Mouse (Mus musculus): ENCODE measurements at regions not wholly inside any gene's neighbourhood (a gene's known extent, or its start where the extent isn't known, plus 50 kb on each side); places are given as distances from the start of the nearest gene placed in this dataset.

DNA sequence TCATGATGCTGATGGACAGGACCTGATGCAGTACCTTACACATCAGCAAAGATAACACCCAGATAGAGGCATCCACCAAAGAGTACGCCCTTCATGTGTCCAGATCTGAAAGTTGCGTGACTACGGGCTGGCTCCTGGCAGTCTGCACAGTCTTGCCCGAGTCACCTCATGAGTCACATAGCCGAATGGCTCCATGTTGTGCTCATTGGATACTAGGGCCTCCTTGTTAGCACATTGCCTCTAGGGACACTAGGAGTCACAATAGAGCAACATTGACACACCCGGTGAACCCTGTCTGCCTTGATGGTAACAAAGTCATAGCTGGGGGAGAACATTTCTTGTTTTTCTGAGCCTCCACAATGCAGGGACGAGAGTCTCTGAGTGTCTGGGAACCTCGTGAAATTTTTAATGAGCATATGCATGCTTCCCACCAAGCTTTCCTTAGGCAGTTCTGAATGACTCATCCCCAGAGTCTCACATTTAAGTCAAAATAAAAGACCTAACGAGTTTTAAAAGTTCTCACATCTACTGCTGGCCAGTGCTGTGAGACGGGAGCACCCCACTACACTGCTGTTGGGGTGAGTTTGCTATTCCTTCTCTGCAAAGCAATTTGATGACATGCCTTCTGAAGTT, 297.5 kb downstream of the Insig2 start:
- Histone ChIP-seq H3K36me3 (ENCODE audit: control insufficient read depth, insufficient read depth, low read length) (no peaks in the 10 kb centered on the region), H3K9ac (replicated peaks; ENCODE audit: low read depth, low read length) (no peak overlapping the region), H3K4me1 (ENCODE audit: control insufficient read depth, insufficient read depth, low read length) (no peaks in the 10 kb centered on the region), H3K4me2 (ENCODE audit: low read depth, low read length) (no peak overlapping the region), H3K4me3 (ENCODE audit: low read depth, low read length) (no peak overlapping the region), H3K27me3 (ENCODE audit: control insufficient read depth, insufficient read depth, low read length) (no peaks in the 10 kb centered on the region), H3K9me3 (ENCODE audit: control insufficient read depth, low read length) (no peaks in the 10 kb centered on the region), H3K27ac (ENCODE audit: low read depth, low read length) (no peak overlapping the region)
- 88% methylated on average over 10 of the region's 10 CpGs for WGBS
- no peak for ATAC-seq (ENCODE audit: low read depth)

DNA sequence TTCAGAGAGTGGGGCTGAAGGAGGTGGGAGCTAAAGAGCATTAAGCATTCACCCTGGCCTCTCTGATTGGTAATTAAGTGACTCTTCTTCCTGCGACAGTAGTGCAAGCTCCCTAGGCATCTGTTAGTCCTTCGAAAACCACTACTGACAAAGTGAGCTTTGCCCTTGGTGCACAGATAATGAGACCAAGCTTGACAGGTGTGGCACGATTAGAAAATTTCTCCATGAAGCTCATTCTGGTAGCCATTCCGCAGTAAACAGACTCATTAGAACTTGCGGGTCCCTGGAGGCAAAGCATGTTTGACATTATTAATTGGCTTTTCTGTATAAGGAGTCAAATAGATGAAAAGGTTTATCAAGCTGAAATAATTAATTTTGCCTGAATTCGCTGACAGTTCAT, 285.8 kb downstream of the Insig2 start:
- no peaks in the 10 kb centered on the region for H3K9me3 ChIP-seq (ENCODE audit: control insufficient read depth, low read length)
- 56% methylated on average over 6 of the region's 6 CpGs for WGBS
- no peak for ATAC-seq (ENCODE audit: low read depth)
- H3K27me3 ChIP-seq (ENCODE audit: control insufficient read depth, insufficient read depth, low read length), result peaks cover 10% of the 10 kb centered on the region; the same call in 1 of the 2 replicates
- no peak overlapping the region for H3K27ac ChIP-seq (ENCODE audit: low read depth, low read length)
- 0 out of 2 replicates have a peak, but pooled peaks cover 5% of the 10 kb centered on the region for H3K4me1 ChIP-seq (ENCODE audit: control insufficient read depth, insufficient read depth, low read length)
- no peak overlapping the region for H3K9ac ChIP-seq (replicated peaks; ENCODE audit: low read depth, low read length)
- H3K36me3 ChIP-seq (ENCODE audit: control insufficient read depth, insufficient read depth, low read length), result no peaks in the 10 kb centered on the region
- H3K4me3 ChIP-seq (ENCODE audit: low read depth, low read length), result no peak overlapping the region
- H3K4me2 ChIP-seq (ENCODE audit: low read depth, low read length), result no peak overlapping the region

DNA sequence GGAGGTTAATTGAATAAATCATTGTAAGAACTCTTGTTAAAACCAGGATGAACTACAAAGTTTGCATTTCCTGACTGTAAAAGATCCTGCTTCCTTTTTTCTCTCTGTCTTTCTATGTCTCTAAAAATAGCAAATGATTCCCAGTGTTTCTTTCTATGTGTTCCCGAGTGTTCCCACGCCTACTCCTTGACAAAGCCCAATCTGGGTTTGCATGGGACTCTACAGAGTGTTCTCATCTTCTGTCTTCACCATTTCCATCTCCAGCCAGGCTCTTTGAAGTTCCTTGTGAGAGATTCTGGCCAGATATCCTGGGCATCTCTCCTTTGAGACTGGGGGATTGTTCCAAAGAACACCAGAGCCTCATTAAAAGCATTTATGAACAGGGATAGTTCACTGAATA, 285.0 kb downstream of the Insig2 start:
- WGBS, result 76% methylated on average over 2 of the region's 2 CpGs
- peaks cover 10% of the 10 kb centered on the region; the same call in 1 of the 2 replicates for H3K27me3 ChIP-seq (ENCODE audit: control insufficient read depth, insufficient read depth, low read length)
- no peak overlapping the region for H3K4me2 ChIP-seq (ENCODE audit: low read depth, low read length)
- no peak overlapping the region for H3K9ac ChIP-seq (replicated peaks; ENCODE audit: low read depth, low read length)
- H3K9me3 ChIP-seq (ENCODE audit: control insufficient read depth, low read length), result no peaks in the 10 kb centered on the region
- no peak overlapping the region for H3K4me3 ChIP-seq (ENCODE audit: low read depth, low read length)
- H3K27ac ChIP-seq (ENCODE audit: low read depth, low read length), result no peak overlapping the region
- H3K4me1 ChIP-seq (ENCODE audit: control insufficient read depth, insufficient read depth, low read length), result 0 out of 2 replicates have a peak, but pooled peaks cover 9% of the 10 kb centered on the region
- no peak for ATAC-seq (ENCODE audit: low read depth)
- H3K36me3 ChIP-seq (ENCODE audit: control insufficient read depth, insufficient read depth, low read length), result no peaks in the 10 kb centered on the region

DNA sequence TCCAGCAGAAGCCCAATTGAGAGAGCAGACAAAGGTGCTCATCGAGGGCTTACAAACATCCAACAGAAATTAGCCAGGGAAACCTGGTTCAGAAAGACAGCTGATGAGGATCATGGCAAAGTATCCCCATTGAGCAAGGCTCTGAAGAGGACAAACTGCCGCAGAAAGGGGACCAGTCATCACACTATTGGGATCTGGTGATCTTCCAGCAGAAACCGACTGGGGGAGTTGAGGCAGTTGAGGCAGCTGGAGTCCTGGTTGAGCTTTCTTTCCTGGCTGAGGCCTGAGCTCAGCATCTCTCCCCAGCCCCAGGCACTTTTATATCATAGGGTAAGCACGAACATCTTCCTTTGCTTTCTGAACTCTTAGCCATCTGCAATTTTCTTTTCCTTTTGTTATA, 282.7 kb downstream of the Insig2 start:
- Histone ChIP-seq H3K9ac (replicated peaks; ENCODE audit: low read depth, low read length) (no peak overlapping the region), H3K27me3 (ENCODE audit: control insufficient read depth, insufficient read depth, low read length) (peaks cover 10% of the 10 kb centered on the region; the same call in 1 of the 2 replicates), H3K9me3 (ENCODE audit: control insufficient read depth, low read length) (no peaks in the 10 kb centered on the region), H3K4me2 (ENCODE audit: low read depth, low read length) (no peak overlapping the region), H3K4me3 (ENCODE audit: low read depth, low read length) (no peak overlapping the region), H3K36me3 (ENCODE audit: control insufficient read depth, insufficient read depth, low read length) (no peaks in the 10 kb centered on the region), H3K4me1 (ENCODE audit: control insufficient read depth, insufficient read depth, low read length) (0 out of 2 replicates have a peak, but pooled peaks cover 9% of the 10 kb centered on the region), H3K27ac (ENCODE audit: low read depth, low read length) (no peak overlapping the region)
- 81% methylated on average over 4 of the region's 4 CpGs for WGBS
- no peak for ATAC-seq (ENCODE audit: low read depth)

DNA sequence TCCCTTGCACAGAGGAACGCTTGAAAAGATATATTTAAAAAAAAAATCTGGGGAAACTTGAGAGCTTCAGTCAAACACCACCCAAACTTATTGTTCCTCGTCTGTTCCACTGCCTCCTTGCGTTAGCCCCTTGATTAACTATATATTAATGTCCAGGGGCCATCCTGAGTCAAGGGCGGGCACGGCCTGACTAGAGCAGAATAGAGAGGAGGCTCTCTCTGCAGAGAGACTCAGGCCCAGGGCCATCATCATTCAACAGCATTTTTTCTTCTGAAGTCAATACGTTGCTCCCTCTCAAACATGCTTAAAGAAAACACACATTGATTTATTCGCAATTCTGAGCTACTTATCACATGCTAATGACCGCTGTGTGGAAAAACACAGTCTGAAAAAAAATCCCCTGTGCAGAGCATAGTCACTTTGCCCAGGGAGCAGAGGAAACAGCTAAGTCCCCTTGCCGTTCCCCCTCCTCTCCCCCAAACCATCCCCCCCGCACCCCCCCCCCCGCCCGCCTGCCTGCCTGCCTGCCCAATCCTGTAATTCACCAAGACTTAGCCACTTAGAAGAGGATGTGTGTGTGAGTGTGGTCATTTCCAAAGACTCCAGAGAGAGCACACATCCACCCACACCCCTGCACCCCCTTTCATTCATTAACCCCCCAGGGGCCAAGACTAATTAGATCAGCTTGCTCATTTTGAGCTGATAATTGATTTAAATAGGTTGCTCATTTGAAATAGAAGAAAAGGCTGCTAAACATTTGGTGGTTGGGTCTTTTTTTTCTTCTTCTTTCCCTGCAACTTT, 281.5 kb downstream of the Insig2 start:
- no peak overlapping the region for H3K27ac ChIP-seq (ENCODE audit: low read depth, low read length)
- H3K36me3 ChIP-seq (ENCODE audit: control insufficient read depth, insufficient read depth, low read length), result no peaks in the 10 kb centered on the region
- H3K9me3 ChIP-seq (ENCODE audit: control insufficient read depth, low read length), result no peaks in the 10 kb centered on the region
- WGBS, result 16% methylated on average over 11 of the region's 12 CpGs
- H3K4me2 ChIP-seq (ENCODE audit: low read depth, low read length), result no peak overlapping the region
- peaks cover 13% of the 10 kb centered on the region; the same call in 1 of the 2 replicates for H3K27me3 ChIP-seq (ENCODE audit: control insufficient read depth, insufficient read depth, low read length)
- peak; percentile 84 for ATAC-seq (ENCODE audit: low read depth)
- no peak overlapping the region for H3K9ac ChIP-seq (replicated peaks; ENCODE audit: low read depth, low read length)
- 0 out of 2 replicates have a peak, but pooled peaks cover 9% of the 10 kb centered on the region for H3K4me1 ChIP-seq (ENCODE audit: control insufficient read depth, insufficient read depth, low read length)
- no peak overlapping the region for H3K4me3 ChIP-seq (ENCODE audit: low read depth, low read length)

DNA sequence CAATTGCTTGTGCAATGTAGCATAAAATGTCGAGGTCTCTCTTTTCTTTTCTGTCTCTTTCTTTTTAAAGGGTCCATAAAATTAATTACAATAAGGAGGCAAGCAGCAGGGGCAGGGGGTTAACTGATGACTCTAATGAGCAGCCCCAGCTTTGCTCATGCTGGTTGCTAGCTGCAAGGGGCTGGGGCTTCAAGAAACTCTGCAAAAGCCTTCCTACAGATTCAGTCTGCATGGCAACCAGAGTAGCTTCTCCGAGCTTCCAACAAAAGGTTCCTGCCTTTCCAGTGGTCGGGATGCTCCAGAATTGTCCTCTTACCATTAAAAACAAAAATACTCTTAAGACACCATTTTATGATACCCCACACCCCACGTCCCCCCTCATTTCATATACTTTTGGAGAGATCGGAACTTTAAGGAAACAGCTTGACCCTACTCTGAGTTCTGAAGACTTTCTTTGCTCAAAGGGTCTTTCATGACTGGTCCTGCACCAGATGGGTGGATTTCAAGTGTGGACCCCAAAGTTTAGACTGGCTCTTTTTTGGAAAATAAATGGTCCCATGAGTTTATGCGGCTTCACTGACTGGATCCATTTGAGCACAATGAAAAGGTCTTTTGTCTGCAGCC, 280.8 kb downstream of the Insig2 start:
- 0 out of 2 replicates have a peak, but pooled peaks cover 9% of the 10 kb centered on the region for H3K4me1 ChIP-seq (ENCODE audit: control insufficient read depth, insufficient read depth, low read length)
- peak; percentile 82 for ATAC-seq (ENCODE audit: low read depth)
- H3K27ac ChIP-seq (ENCODE audit: low read depth, low read length), result no peak overlapping the region
- no peaks in the 10 kb centered on the region for H3K36me3 ChIP-seq (ENCODE audit: control insufficient read depth, insufficient read depth, low read length)
- peaks cover 13% of the 10 kb centered on the region; the same call in 1 of the 2 replicates for H3K27me3 ChIP-seq (ENCODE audit: control insufficient read depth, insufficient read depth, low read length)
- no peak overlapping the region for H3K4me2 ChIP-seq (ENCODE audit: low read depth, low read length)
- 20% methylated on average over 6 of the region's 6 CpGs for WGBS
- no peaks in the 10 kb centered on the region for H3K9me3 ChIP-seq (ENCODE audit: control insufficient read depth, low read length)
- no peak overlapping the region for H3K9ac ChIP-seq (replicated peaks; ENCODE audit: low read depth, low read length)
- no peak overlapping the region for H3K4me3 ChIP-seq (ENCODE audit: low read depth, low read length)

DNA sequence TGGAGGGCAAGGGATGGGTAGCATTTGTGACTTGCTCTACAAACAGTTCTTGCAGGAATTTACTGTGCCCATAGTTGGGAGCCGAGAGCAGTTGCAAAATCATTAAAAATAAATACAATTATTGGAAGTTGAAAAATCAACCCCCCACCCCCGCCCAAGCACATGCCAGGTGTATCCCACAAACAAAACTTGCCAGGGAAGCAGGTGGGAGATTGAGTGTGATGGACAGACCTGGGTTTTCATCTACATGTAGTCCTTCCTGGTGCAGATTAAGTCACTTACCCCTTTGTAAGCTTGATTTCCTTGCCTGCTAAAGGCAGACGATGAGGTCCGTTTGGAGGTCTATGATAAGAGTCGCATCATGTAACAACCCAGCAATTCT, 280.3 kb downstream of the Insig2 start:
- Histone ChIP-seq H3K27ac (ENCODE audit: low read depth, low read length) (no peak overlapping the region), H3K36me3 (ENCODE audit: control insufficient read depth, insufficient read depth, low read length) (no peaks in the 10 kb centered on the region), H3K4me2 (ENCODE audit: low read depth, low read length) (no peak overlapping the region), H3K9ac (replicated peaks; ENCODE audit: low read depth, low read length) (no peak overlapping the region), H3K4me3 (ENCODE audit: low read depth, low read length) (no peak overlapping the region), H3K4me1 (ENCODE audit: control insufficient read depth, insufficient read depth, low read length) (0 out of 2 replicates have a peak, but pooled peaks cover 9% of the 10 kb centered on the region), H3K27me3 (ENCODE audit: control insufficient read depth, insufficient read depth, low read length) (peaks cover 13% of the 10 kb centered on the region; the same call in 1 of the 2 replicates), H3K9me3 (ENCODE audit: control insufficient read depth, low read length) (no peaks in the 10 kb centered on the region)
- WGBS, result 66% methylated on average over 5 of the region's 5 CpGs
- ATAC-seq (ENCODE audit: low read depth), result no peak

DNA sequence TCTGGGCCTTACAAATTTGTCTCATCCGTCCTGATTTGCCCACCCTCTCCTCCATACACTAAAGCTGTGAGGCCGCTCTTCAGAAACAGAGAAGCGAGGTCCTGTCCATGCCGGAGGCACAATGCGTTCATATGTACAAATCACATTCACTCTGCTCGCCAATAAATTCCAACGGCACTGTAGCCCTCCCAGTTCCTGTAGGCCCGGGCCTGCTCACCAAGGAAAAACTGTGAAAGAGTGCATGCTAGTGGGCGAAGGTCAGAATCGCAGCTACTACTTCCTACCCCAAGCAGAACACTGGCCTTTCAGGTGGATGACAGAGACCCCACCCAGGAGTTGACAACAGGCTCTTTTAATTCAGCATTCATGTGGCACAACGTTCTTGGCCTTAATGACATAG, 278.7 kb downstream of the Insig2 start:
- no peaks in the 10 kb centered on the region for H3K36me3 ChIP-seq (ENCODE audit: control insufficient read depth, insufficient read depth, low read length)
- no peaks in the 10 kb centered on the region for H3K9me3 ChIP-seq (ENCODE audit: control insufficient read depth, low read length)
- no peak overlapping the region for H3K4me2 ChIP-seq (ENCODE audit: low read depth, low read length)
- H3K4me3 ChIP-seq (ENCODE audit: low read depth, low read length), result no peak overlapping the region
- peak; percentile 72 for ATAC-seq (ENCODE audit: low read depth)
- peaks cover 7% of the 10 kb centered on the region; the same call in 1 of the 2 replicates for H3K27me3 ChIP-seq (ENCODE audit: control insufficient read depth, insufficient read depth, low read length)
- 15% methylated on average over 11 of the region's 11 CpGs for WGBS
- no peak overlapping the region for H3K9ac ChIP-seq (replicated peaks; ENCODE audit: low read depth, low read length)
- H3K27ac ChIP-seq (ENCODE audit: low read depth, low read length), result no peak overlapping the region
- H3K4me1 ChIP-seq (ENCODE audit: control insufficient read depth, insufficient read depth, low read length), result 0 out of 2 replicates have a peak, but pooled peaks cover 9% of the 10 kb centered on the region

DNA sequence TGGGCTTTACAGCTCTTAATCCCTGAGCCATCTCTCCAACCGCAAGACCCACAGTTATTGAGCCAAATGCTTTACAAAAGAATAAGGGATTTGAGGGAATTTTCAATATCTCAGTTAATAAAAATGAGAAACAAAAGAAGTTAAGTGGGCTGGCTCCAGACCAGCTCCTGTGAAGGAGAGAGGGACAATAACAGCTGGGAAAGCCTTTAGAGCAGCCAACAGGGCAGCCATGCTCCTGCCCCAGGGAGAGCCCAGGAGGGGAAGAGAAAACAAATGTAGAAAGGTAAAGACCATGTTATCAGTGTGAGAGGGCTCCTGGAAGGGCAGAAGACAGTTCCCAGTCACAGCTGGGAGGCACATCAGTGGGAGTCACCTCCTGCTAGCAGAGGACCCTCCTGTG, 257.8 kb downstream of the Insig2 start:
- Histone ChIP-seq H3K27me3 (ENCODE audit: control insufficient read depth, insufficient read depth, low read length) (no peaks in the 10 kb centered on the region), H3K4me2 (ENCODE audit: low read depth, low read length) (no peak overlapping the region), H3K36me3 (ENCODE audit: control insufficient read depth, insufficient read depth, low read length) (no peaks in the 10 kb centered on the region), H3K9ac (replicated peaks; ENCODE audit: low read depth, low read length) (no peak overlapping the region), H3K4me3 (ENCODE audit: low read depth, low read length) (no peak overlapping the region), H3K4me1 (ENCODE audit: control insufficient read depth, insufficient read depth, low read length) (no peaks in the 10 kb centered on the region), H3K9me3 (ENCODE audit: control insufficient read depth, low read length) (no peaks in the 10 kb centered on the region), H3K27ac (ENCODE audit: low read depth, low read length) (no peak overlapping the region)
- no peak for ATAC-seq (ENCODE audit: low read depth)
- 78% methylated on average over 1 of the region's 1 CpGs for WGBS

Data from neural tube, embryonic 14.5 days (tissue).